Mouse (Mus musculus) spleen, adult 2 months (tissue): ENCODE data around the gene C2. TPM values are rescaled to one million over a fixed set of nuclear protein-coding genes. Genes with fewer than 3 reads are reported as not detected.

ENCODE experiments used
- DNase-seq, 2 experiments: peaks; one replicate each; pipeline versions ENCODE4 v3.0.0 to v3.0.0-alpha.2; 2012 to 2021; ENCODE audit warnings: low spot score in 2 of 2, low read depth in 1 of 2
- H3K27ac ChIP-seq: fragments of 200-500 bp; 2 replicates; pipeline ENCODE4 v1.5.1; 2012; ENCODE audit warnings: low read length, inconsistent platforms; ENCODE audit not compliant: insufficient read depth
- H3K27me3 ChIP-seq: fragments of 200-500 bp; 2 replicates; pipeline ENCODE4 v1.6.1; 2012; ENCODE audit warnings: mild to moderate bottlenecking, moderate library complexity, low read length, inconsistent platforms; ENCODE audit not compliant: control insufficient read depth, insufficient read depth
- H3K36me3 ChIP-seq: fragments of 200-500 bp; 2 replicates; pipeline ENCODE4 v1.6.1; 2012; ENCODE audit warnings: mild to moderate bottlenecking, low read length, inconsistent platforms; ENCODE audit not compliant: control insufficient read depth, insufficient read depth
- H3K4me1 ChIP-seq: fragments of 200-500 bp; 2 replicates; pipeline ENCODE4 v1.6.1; 2011; ENCODE audit warnings: inconsistent platforms; ENCODE audit not compliant: control insufficient read depth, insufficient read depth, insufficient read length
- H3K4me3 ChIP-seq: fragments of 200-500 bp; 2 replicates; pipeline ENCODE4 v1.5.1; 2011; ENCODE audit warnings: mild to moderate bottlenecking, inconsistent platforms; ENCODE audit not compliant: insufficient read depth, insufficient read length; ENCODE audit errors: extremely low read depth
- CTCF ChIP-seq: fragments of 200-500 bp; IDR thresholded peaks from 2 replicates; pipeline ENCODE4 v1.5.1; 2011; ENCODE audit warnings: mild to moderate bottlenecking, inconsistent platforms; ENCODE audit not compliant: insufficient read depth, insufficient read length, insufficient replicate concordance; ENCODE audit errors: extremely low read depth
- POLR2A ChIP-seq: fragments of 200-500 bp; IDR thresholded peaks from 2 replicates; pipeline ENCODE4 v1.6.1; 2011; ENCODE audit warnings: low read depth, low read length, inconsistent platforms
- WGBS: fragments of 180-500 bp; shearing (Covaris S2); methylation state at CpG from one replicate; pipeline ENCODE4 v1.1.7; 2018; 5-methylcytosine and 5-hydroxymethylcytosine counted together
- polyA plus RNA-seq: library from polyadenylated mRNA; depleted of rRNA; stranded (reverse); fragments of >200 nt; gene quantifications from 2 replicates; pipeline ENCODE4 v1.2.3, GENCODE M21; 2012

Gene C2
- polyA plus RNA-seq, 1 experiment = 15.9 TPM

GRCm38 (mm10) chr17:34894074-34894597 is 3.9 kb downstream of the C2 start:
- H3K4me3 ChIP-seq = peak overlapping the region; percentile 69
- DNase-seq = peak; percentile 78 to 87
- no peaks in the 10 kb centered on the region for H3K27me3 ChIP-seq
- peaks cover 5% of the 10 kb centered on the region; the same call in 1 of the 2 replicates for H3K4me1 ChIP-seq
- H3K27ac ChIP-seq = peak overlapping the region; percentile 77
- H3K36me3 ChIP-seq = no peaks in the 10 kb centered on the region
- 0% methylated on average over 46 of the region's 51 CpGs for WGBS
- TF ChIP-seq POLR2A (peak; percentile 21; the same call in 1 of the 2 replicates), CTCF (no peak)

DNA sequence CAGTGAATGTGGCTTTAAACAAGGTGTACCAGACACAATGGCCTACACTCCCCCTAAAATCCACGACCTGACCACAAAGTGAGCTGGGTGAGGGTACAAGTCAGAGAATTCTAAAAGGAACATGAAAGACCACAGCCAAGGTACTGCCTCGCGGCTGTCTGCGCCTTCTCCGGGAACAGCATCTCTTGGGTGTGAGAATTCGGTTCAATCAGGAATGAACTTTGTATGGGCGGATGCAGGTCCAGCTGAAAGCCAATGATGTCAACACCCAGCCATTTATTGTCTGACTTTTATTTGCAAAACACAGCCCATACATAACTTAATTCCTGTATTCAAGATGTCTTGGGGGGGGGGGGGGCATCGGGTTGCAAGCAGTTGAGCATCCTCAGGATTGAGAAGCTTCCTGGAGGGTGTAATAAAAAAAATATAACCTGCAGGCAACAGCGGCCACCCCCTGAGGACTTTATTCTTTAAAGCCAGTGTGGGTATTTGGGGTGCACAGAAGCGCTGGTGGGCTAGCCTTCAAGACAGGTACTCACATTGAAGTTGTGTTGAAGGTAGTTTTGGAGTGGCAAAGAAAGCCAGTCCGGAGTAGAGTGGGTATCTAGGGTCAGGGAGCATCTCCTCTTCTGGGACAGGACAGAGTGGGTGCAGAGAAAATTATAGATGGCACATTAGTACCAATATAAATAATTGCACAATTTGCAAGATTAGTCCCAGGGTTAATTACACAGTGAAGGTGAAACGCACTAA is 4.8 kb downstream of the C2 start:
- no peak overlapping the region for H3K27ac ChIP-seq
- peaks cover 5% of the 10 kb centered on the region; the same call in 1 of the 2 replicates for H3K4me1 ChIP-seq
- peak overlapping the region; percentile 63 for H3K4me3 ChIP-seq
- WGBS = 83% methylated on average over 12 of the region's 12 CpGs
- H3K27me3 ChIP-seq = no peaks in the 10 kb centered on the region
- TF ChIP-seq POLR2A = no peak
- TF ChIP-seq CTCF = no peak
- DNase-seq = no peak
- no peaks in the 10 kb centered on the region for H3K36me3 ChIP-seq

- Histone ChIP-seq H3K27ac (no peak overlapping the region), H3K4me1 (peaks cover 7% of the 10 kb centered on the region; the same call in 1 of the 2 replicates), H3K36me3 (no peaks in the 10 kb centered on the region), H3K27me3 (no peaks in the 10 kb centered on the region), H3K4me3 (no peak overlapping the region)
- 99% methylated on average over 2 of the region's 2 CpGs for WGBS
- no peak for DNase-seq
- no peak for TF ChIP-seq CTCF
- TF ChIP-seq POLR2A = no peak
These were observed 6.7 kb downstream of the C2 start for GRCm38 (mm10) chr17:34891377-34891776.

DNA sequence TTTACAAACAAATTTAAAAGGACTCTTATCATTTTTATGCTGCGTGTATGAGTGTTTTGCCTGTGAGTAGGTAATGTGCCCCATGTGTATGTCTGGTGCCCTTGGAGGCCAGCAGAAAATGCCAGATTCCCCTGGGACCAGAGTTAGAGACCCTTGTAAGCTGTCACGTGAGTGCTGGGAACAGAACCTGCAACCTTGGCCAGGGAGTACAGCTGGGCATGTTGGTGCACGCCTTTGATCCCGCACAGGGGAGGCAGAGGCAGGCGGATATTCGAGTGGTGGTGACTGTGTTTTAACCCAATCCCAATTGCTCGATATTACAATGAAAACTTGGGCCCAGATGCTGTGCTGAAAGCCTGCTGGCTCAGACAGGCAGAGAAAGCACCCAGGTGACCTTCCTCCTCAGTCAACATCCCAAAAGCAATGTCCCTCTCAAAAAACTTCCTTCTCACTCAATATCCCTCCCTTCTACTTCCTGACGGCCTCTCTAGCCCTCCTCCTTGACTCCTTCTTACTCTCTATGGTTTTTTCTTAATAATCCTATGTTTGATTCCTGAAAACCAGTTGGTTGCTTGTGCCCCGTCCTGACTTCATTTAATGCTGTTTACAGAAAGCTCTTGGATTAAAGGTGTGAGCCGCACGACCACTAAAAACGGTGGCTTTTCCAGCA is 7.9 kb downstream of the C2 start:
- no peaks in the 10 kb centered on the region for H3K36me3 ChIP-seq
- no peaks in the 10 kb centered on the region for H3K27me3 ChIP-seq
- no peak overlapping the region for H3K27ac ChIP-seq
- no peak overlapping the region for H3K4me3 ChIP-seq
- peaks cover 5% of the 10 kb centered on the region; the same call in 1 of the 2 replicates for H3K4me1 ChIP-seq
- no peak for DNase-seq
- no peak for TF ChIP-seq POLR2A
- TF ChIP-seq CTCF = no peak
- 90% methylated on average over 12 of the region's 12 CpGs for WGBS

DNA sequence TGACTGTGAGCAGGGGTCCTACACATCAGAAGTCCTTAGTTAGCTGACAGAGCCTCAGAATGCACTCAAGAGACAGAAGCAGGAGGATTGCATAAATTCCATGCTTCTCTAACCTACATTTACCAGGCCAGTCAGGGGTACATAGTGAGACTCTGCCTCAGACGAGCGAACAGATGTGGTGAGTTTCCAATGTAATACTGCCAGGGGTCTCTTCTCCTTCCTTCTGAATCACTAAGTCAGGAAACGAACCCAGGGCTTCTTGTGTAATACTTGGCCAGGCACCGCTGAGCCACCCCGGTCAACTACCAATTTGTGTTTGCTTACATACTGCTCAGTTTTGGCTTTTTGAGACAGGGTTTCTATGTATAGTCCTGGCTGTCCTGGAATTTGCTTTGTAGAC is 10.1 kb downstream of the C2 start:
- DNase-seq = no peak
- H3K36me3 ChIP-seq = no peaks in the 10 kb centered on the region
- no peak overlapping the region for H3K4me3 ChIP-seq
- TF ChIP-seq CTCF (no peak), POLR2A (no peak)
- peak overlapping the region; percentile 52 for H3K27ac ChIP-seq
- H3K4me1 ChIP-seq = peaks cover 5% of the 10 kb centered on the region; the same call in 1 of the 2 replicates
- 69% methylated on average over 5 of the region's 5 CpGs for WGBS
- no peaks in the 10 kb centered on the region for H3K27me3 ChIP-seq

DNA sequence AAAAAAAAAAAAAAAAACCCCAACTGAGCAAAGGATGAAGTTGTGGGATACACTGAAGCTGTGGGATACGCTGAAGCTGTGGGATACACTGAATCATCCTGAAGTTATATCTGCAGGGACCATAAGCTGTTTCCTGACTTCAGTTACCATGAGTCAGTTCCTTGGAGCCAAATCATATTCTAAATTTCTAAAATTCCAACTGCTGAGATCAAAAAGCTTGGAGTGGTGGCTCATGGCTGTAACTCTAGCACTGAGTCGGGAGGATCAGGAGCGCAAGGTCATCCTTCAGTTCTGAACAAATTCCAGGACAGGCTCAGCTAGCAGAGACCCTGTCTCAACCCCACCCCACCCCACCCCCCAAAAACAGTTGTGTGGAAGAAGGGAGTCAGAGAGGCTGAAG is 12.4 kb downstream of the C2 start:
- Histone ChIP-seq H3K4me1 (peaks cover 5% of the 10 kb centered on the region; the same call in 1 of the 2 replicates), H3K27ac (no peak overlapping the region), H3K27me3 (no peaks in the 10 kb centered on the region), H3K4me3 (no peak overlapping the region), H3K36me3 (no peaks in the 10 kb centered on the region)
- 93% methylated on average over 3 of the region's 3 CpGs for WGBS
- TF ChIP-seq CTCF = no peak
- TF ChIP-seq POLR2A = no peak
- no peak for DNase-seq
